Mouse (Mus musculus): ENCODE measurements around the gene Bet1.

GRCm38 (mm10) chr6:4072281-4072680 lies 14.5 kb downstream of the Bet1 start:
- TF ChIP-seq CTCF (IDR thresholded peaks at IDR 0.05; ENCODE audit: extremely low read depth, insufficient read depth, insufficient read length, insufficient replicate concordance) (no peak), POLR2A (IDR thresholded peaks at IDR 0.05; ENCODE audit: low read depth, low read length) (no peak)
